Mouse (Mus musculus): ENCODE results near the gene 1700025G04Rik.

DNA sequence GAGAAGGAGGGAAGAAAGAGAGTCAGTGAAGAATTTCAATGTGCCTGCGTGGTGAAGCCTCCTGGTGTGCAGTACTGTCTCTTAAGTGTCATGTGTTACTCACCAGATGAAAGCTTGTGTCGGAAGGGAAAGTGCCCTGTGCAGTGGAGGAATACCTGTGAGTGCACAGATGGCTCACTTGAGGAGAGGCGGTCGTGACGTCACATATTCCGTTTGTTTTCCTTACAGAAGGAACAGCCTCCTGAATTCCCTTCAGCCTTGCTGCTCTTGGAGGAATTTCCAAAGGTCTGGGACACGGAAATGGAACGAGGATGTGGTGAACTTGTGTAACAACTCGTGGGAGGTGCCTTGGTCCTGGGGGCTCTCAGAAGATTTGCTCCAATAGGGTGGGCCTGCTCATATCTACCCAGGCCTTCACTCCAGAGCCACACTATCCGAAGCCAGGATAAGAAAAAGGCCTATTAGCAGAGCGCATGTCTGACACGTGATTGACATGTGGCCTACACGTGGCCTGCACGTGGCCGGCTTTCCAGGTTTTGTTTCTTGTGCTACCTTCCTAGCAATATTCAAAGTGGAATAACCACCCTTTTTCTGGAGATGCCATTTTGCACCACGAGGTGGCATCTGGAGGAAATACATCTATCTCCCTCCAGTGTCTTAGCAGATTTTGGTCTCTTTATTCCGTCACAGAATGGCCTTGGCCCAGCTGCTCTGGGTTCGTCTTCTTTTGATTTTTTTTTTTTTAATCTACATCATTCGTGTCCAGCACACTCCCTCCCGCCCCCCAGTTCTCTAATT lies 238.7 kb downstream of the 1700025G04Rik start:
- TF ChIP-seq CTCF (IDR thresholded peaks at IDR 0.05) (peak; percentile 36), EP300 (IDR thresholded peaks at IDR 0.05) (no peak)

All from lung, postnatal 0 days (tissue).